Mouse (Mus musculus): ENCODE results near the gene Itsn1.

GRCm38 (mm10) chr16:91765816-91766210 is 36.7 kb downstream of the Itsn1 start:
- TF ChIP-seq CTCF (IDR thresholded peaks at IDR 0.05; ENCODE audit: extremely low read depth, insufficient read depth, low read length) (no peak), POLR2A (IDR thresholded peaks at IDR 0.05; ENCODE audit: extremely low read depth, insufficient read depth, low read length) (no peak)

Measured in cortical plate, adult 2 months (tissue).